Mouse (Mus musculus) adipocyte (in vitro differentiated cells): ENCODE measurements around the gene Aplp2.
A peak's percentile ranks its signal among the peaks of the same experiment; 100 is the strongest.

Experiments used
- DNase-seq: peaks from one replicate; pipeline ENCODE4 v3.0.0-alpha.2; 2016; ENCODE audit warnings: low spot score

The Aplp2 gene

DNA sequence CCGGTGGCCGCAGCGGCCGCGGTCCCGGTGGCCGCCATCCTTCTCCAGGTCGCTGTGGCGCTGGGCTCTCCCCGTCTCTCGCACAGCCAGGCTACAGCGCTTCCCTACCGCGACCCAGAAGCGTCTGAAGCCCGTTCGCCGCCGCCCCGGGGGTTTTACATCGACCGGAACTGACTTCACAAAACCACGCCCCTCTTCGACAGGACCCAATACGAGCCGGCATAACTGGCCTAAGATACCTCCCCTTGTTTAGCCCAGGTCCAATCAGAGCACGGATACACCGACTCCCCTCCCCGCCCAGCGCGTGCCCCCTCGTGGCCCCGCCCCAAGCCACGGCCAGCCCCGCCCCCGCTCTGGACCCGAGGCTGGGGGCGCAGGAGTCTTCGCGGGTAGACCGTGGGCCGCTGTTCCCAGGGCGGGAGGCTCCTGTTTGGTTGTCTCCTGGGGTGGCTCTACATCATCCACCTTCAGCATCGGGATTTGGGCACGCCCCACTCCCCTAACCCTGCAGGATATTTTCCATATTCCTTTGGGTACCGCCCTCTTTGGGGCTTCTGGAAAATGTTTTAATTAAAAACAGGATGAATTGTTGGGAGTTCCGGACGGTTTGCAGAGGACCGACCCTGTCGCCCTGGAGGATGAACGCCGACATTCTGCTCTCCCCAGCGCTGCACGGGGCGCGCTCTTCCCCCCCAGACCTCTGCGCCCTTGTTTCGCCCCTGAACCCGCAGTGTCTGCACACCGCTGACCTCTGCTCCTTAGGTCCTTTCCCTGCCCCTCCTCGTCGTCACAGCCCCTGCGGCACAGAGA is at the start of gene Aplp2:
Gene Aplp2, minus strand, starts transcription at position 126 of the 810 bp plus-strand sequence.
- DNase-seq, result peak; percentile 98

DNA sequence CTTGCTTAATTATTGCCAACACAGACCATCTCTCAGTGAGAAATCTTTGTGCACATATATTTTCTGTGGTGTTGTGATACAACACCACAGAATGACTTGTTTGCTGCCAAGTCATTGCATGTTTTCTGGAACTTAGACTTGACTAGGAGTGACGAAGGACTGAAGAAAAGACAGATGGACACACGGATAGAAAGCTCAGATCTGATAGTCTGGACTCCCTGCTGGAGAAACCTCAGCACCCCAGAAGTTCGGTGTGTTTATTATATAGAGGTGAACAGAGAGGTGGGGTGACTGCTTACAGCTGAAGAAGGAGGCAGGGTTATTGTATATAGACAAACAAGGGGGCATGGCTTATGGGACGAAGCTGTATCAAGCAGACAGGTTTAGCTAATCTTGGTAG is 48.6 kb upstream of the Aplp2 start:
- no peak for DNase-seq

DNA sequence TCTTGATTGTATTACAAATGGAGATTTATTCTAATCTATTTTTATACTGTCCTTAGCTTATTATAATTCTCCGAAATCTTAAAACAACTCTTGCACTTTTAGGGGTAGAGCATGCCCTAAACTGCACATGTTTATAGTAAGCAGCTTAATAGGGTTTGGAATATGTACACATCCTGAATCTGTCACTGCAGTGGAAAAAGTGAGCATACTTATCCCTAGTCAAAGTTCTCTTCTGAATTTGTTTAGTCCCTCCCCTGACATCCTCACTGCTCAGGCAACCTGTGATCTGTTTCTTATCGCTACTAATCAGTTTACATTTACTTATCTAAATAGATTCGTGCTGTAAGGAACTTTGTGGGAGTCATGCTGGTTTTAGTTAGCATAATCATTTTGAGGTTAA is 46.6 kb upstream of the Aplp2 start:
- DNase-seq, result no peak

DNA sequence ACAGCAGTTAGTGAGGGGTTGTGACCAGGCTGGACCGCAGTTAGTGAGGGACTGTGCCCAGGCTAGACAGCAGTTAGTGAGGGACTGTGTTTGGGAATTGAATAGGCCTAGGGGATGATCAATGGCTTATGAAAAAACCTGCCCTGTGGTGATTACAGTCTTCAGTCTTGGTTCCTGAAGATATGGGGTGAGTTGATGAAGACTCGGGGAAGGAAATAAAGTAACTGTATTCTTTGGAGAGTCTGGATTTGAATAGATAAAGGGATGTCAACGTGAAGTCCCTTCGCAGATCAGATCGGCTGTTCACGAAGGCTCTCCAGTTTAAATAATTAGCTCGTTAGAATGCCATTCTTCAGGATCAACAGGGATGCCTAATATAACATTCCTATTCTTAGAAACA is 44.3 kb upstream of the Aplp2 start:
- no peak for DNase-seq

DNA sequence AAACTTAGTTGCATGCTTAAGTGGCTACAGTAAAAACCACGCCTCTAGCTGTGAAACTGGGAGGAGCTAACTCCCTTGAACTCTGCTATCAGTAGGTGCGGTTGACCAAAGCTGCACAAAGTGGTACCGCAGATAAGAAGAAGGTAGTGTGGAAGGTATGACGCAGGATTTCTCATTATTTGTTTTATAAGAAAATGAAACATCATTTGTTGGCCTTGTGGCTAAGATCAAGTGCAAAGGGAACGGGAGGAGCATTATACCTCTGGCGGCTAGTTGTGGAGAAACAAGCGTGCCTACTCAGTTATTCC is 43.0 kb upstream of the Aplp2 start:
- DNase-seq, result no peak

DNA sequence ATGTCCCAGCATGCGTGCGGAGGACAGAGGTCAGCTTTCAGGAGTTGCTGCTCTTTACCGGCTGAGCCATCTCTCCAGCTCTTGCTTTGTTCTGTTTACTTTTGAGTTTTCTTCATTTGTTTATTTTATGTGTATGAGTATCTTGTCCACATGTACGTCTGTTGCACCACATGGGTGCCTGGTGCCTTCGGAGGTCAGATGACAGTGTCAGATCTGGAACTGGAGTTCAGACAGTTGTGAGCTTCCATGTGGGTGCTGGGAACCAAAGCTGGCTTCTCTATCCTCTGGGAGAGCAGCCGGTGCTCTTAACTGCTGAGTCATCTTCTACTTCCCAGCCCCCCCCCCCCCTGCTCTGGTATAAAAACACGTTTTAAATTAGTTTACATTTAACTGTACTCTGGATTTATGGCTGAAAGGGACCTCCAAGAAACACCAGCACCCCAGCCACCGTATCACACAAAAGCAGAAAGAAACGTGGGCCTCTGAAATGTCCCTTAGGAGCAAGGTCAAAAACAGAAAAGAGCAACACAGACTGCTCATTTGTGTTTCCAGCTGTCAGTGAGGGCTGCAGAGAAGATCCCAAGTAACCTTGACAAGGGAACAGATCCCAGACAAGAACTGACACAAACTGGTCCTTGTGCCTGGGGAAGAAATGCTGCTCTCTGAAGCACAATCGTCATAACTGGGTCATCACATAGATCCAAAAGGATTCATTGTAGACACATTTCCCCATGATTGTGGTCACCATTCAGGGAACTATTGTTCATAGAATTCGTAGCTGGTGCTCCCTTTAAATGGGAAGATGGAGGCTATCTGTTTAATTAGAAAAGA is 42.5 kb upstream of the Aplp2 start:
- DNase-seq, result no peak

DNA sequence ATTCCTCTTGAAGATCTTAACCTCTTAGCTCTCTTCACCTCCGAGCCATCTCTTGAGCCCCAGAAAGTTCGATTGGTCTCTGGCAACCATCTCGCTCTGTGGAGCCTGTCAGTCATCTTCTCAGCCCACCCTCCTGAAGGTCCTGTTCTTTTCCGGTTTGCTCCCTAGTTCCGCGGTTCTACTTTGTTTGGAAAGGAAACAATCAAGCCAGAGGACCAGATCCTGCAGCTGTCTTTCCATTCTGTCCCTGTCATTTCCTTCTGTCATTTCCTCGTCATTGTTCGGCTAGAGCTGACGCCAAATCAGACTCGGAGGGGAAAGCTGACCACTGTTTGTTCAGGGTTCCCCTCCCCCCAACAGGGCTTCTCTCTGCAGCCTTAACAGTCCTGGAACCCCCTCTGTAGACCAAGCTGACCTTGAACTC is 41.7 kb upstream of the Aplp2 start:
- no peak for DNase-seq

DNA sequence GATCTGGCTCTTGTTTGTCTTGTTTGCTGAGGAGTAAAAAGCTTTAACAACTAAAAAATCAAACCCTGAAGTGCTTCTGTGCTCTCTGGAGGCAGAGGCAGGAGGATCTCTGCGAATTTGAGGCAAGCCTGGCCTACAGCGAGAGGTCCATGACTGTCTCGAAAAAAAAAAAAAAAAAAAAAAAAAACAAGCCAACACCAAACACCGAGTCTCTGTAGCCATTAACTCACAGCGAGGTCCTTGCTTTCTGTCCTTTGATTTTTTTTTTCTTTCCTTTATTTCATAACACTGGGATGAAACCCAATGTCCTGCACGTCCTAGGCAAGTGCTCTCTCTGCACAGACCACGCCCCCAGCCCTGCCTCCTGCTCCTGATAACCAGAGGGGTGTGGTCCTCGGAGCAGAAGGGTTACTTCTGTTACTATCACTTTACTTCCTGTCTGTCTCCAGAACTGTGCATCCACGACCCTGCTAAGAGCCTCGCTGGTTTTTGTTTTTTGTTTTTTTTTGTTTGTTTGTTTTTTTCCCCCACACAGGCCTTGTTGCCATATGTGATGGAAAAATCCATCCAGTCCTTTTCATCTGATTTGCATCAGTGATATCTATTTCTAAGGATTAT is 40.7 kb upstream of the Aplp2 start:
- no peak for DNase-seq

DNA sequence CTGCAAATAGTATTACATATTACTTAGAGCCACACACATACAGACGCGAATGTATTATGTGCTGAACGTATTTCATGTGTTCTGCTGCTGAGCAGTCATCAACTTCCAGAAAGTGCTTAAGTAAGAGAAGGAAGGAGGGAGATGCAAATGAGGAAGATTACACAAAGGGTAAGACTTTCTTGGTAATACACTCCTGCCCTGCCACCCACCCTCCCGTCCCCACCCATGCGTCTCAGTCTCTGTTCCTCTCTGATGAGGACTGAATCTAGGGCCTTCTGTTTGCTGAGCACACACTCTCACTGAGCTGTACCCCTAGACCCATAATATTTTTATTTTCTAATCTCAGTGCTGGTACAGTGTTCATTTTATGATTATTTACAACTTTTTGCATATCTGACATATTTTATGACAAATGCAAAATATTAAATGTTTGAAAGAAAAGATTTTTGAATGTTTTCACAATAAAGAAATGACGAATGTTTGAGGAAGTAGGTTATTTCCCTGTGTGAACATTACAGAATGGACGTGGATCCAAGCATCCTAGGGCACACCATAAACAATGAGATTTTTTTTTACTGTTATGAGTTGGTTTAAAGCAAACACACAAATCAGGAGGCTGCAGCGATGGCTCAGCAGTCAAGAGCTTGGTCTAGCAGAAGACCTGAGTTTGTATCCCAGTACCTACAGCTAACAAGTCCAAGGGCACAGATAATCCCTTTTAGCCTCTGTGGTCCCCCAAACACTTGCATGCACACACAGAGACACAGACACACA is 36.0 kb upstream of the Aplp2 start:
- no peak for DNase-seq

DNA sequence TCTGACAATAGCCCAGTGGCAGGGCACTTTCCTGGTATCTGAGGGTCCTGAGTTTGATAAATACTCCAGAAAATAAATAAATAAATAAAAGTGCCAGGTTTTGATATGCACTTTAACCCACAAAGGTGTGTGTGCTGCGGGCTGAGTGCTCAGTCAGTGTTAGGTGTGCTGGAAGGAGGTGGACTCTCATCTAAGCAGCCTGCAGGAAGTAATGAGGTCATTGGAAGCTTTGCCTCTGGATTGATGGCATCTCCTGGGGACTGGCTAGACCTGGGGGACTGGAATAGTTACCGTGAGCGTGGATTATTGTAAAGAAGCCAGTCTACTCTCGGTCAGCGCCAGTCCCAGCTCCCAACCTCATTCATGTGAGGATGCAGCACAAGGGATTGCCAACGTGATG is 34.8 kb upstream of the Aplp2 start:
- DNase-seq, result no peak

DNA sequence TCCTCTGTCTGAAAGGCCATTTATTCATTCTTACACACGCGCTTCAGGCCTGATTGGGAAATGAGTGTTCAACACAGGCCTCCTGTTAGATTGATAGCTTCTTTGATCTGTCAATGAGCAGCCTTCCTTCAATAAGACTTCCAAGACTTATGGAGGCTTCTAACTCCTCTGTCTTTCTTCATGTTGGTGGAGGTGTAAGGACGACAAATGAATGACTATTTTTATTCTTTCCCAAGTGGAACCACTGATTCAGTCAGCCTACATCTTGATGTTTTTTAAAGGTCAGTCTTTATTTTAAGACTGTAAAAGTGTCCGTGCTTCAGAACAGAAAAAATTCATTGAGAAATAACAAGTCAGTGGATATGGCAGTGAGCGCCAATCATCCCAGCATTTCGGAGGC is 33.4 kb upstream of the Aplp2 start:
- DNase-seq, result no peak

DNA sequence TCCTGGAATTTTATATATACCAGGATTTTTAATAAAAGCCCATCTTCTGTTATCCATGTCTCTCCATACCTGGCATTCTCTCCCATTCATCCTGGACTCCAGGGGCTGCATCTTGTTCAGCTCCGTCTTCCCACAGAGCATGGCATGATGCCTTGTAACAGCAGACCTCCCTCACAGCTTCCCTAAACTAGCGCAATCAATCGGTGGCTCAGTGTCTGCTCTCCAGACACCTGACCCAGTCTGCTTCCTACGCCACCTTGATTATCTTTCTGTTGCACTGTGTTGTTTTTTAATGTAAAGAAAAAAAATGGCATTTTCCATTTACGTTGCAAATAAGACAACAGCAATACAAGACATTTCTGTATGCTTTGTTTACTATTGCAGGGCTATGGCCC is 32.3 kb upstream of the Aplp2 start:
- DNase-seq, result no peak

DNA sequence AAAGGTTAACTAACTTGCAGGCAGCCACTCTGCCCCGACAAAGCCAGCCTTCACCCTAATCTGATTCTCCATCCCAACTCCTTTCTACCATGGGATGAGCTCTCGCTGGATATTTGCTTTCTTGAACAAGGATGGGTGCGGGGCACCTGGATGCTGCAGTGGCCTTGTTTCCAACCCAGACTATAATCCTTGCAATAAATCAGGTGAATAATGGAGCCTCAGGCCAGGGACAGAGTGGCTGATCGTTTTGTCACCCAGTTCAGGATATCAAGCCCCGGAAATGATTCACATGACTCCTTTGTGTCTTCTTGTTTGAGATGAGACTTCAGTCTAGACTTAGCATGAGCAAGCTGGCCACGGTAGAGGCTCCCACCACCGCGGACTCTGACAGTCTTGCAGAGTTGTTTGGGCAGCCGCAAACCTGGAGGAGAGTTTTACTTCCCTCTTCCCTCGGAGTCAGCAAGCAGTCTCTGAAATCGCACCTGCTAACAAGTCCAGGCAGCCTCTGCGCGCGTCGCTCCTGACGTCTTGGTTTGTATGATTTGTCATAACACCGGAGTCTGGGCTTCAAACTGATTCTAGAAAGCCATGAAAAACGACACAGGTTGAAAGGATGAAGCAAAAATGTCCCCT is 31.8 kb upstream of the Aplp2 start:
- no peak for DNase-seq

DNA sequence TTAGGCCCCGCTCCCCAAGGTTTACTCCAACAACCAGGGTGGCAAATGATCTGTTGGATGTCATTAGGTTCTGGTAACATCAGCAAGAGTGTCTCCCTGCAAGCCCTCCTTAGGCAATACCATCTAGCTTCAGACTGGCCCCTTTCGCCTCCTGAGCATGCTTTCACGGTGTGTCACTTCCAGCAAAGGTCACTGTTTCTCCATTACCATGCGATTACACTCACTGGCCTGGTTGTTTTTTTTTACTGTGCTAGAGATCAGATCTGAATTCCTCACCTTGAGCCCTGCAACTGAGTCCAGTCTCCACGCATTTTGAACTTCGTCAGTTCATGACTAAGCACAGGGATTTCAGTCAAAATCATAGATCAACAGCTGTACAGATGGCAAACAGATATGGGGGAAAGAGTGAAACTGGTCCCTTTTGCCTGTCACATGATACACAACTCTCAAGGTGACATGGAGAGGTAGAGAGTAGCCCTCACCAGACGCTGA is 29.6 kb upstream of the Aplp2 start:
- DNase-seq, result peak; percentile 42

DNA sequence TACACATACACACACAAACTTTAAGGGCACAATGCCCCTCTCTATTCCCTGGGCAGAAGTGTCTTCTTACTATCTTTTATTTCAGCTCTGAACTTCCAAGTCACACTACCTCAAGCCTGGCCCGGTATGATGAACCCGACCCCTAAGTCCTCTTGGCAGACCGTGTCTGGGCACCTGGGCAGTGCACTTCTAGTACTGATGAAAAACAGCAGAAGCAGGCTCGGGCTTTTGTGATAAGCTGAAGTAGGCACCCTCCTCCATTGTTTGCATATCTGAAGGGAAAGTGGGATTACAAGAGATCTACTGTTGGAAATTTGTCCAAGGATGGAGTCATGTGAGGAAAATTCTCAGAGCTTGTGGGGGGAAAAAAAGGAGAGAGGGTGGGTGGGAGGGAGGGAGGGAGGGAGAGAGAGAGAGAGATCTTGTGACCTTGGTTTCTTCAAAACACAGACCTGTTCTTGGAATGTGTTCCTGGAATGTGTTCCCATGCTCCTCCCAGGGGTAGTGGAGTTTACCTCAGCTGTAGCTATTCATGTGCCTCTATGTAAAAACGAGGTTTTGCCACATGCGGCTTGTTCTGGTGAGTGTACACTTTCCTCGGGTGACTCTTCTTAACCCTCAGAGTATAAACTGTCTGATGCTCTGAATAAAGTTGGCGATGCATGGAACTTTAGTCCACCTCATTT is 29.1 kb upstream of the Aplp2 start:
- no peak for DNase-seq

DNA sequence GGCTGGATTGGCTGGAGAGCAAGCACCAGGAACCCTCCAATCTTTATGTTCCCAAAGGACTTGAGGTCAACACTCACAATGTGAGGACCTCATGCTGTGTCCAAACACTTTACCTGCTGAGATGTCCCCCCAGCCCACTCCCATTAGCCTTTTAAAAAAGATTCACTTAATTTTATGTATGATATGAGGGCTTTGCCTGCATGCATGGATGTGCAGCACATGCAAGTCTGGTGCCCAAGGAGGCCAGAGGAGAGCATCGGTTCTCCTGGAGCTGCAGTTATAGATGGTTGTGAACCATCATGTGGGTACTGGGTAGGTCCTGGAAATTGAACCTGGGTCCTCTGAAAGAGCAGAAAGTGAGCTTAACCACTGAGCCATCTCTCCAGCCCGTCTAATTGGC is 27.9 kb upstream of the Aplp2 start:
- no peak for DNase-seq

DNA sequence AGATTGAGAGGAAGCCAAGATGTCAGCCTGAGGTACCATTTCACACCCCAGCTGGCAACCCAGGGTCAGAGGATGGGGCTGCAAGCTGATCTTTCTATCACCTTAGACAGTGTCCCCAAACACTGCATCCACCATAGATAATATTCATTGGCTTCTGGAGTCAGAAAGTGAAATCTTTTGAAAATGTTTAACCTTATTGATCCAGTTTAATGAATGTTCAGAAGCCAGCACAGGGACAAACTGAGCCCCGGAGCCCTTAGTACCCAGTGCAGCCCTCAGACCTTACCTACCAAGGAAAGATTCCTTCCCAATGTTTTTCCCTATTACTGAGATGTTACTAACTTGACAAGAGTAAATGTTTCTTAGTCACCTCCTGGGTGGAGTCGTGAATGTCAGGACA is 26.9 kb upstream of the Aplp2 start:
- DNase-seq, result no peak

DNA sequence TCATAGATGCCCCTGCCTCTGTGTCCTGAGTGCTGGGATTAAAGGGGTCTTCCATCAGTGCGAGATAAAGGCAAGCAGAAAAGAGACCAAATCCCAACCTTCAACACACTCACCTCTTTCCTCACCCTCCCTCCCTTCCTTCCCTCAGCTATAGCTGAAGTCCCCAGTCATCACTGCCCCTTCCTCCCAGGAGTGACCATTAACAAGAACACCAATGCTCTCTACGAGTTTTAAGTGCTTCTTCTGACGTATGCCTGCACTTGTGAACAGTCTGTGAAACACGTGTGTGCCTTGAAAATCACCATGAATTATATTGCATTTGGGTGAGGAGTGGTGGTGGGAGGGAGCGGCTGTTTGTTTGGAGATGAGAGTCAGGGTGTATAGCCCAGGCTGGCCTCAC is 24.5 kb upstream of the Aplp2 start:
- DNase-seq, result no peak

DNA sequence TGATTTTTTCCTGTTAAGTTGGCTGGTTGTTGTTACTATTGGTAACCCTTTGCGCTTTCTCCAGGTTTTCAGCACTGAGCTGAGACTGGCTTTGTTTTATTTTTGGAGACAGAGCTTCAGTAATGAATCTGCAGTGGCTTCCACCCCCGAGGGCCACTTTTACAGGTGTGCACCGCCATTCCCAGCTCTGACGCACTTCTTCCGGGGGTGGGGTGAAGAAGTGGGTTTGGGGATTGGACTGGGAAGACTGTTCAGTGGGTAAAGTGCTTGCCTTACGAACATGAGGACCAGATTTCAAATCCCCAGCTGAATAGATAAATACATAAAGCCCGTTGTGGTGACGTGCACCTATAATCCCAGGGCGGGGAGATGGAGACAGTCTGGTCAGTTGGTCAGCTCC is 23.9 kb upstream of the Aplp2 start:
- DNase-seq, result no peak

DNA sequence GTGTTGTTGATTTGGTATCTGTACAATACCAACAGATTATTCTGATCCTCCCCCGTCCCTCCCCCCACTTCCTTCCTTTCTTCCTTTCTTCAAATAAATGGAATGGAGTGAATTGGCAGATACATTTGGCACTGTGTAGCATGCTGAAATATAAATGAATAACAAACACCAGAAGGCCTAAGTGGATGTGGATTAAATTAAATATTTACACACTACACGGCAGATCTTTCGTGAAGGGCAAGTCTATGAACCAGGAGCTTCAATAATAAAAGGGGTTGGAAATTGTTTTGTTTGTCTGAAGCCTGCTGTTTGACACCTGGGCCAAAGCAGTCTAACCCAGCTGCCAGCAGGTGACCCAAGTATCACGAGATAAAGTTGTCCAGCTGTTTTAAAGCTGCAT is 23.4 kb upstream of the Aplp2 start:
- no peak for DNase-seq

DNA sequence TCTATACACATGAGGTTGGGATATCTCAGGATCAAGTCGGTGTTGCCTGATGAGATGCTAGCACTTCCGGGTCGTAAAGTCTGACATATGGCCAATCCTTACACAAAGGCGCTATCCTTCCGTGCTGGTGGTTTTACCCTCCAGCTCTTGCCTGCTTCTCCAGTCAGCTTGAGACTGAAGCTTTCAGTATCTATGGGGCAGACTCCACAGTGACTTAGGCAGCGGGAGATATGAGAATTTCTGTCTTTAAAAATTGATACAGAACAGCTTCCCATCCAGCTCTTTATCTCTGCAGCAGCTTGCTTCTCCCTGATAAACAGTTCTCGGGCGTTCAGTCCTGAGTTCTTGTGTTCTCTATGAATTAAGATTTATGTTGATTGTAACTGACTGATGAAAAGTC is 14.9 kb upstream of the Aplp2 start:
- DNase-seq, result no peak
